Mouse (Mus musculus) myocyte (in vitro differentiated cells): ENCODE data around the gene Ppp1r13b. TPM values are rescaled to one million over a fixed set of nuclear protein-coding genes. Genes with fewer than 3 reads are reported as not detected.

ENCODE experiments used
- H3K27me3 ChIP-seq: one replicate; pipeline ENCODE4 v1.6.1; 2011; ENCODE audit not compliant: control insufficient read depth, insufficient read depth, insufficient read length
- H3K36me3 ChIP-seq: one replicate; pipeline ENCODE4 v1.6.1; 2011; ENCODE audit not compliant: control insufficient read depth, insufficient read depth
- H3K4me2 ChIP-seq: one replicate; pipeline ENCODE4 v1.6.1; 2011; ENCODE audit warnings: low read depth, control low read depth
- H3K4me3 ChIP-seq: one replicate; pipeline ENCODE4 v1.5.1; 2011; ENCODE audit warnings: mild to moderate bottlenecking, control low read depth, moderate library complexity
- H3K79me2 ChIP-seq: one replicate; pipeline ENCODE4 v1.6.1; 2011; ENCODE audit not compliant: control insufficient read depth, insufficient read depth
- H3ac ChIP-seq: one replicate; pipeline ENCODE4 v1.6.1; 2011; ENCODE audit not compliant: control insufficient read depth, insufficient read length
- CEBPB ChIP-seq: IDR thresholded peaks from 2 replicates; pipeline ENCODE4 v1.6.1; 2011; ENCODE audit warnings: mild to moderate bottlenecking, moderate library complexity; ENCODE audit not compliant: poor library complexity, insufficient read depth, severe bottlenecking
- E2F4 ChIP-seq: IDR thresholded peaks from one replicate; pipeline ENCODE4 v1.6.1; 2011; ENCODE audit warnings: mild to moderate bottlenecking, control low read depth, moderate library complexity; ENCODE audit not compliant: insufficient read depth
- MAX ChIP-seq: IDR thresholded peaks from one replicate; pipeline ENCODE4 v1.6.1; 2011; ENCODE audit warnings: low read depth, mild to moderate bottlenecking, control low read depth
- MYOD1 ChIP-seq, 3 experiments: IDR thresholded peaks; one replicate each; pipeline ENCODE4 v1.6.1; 2011; ENCODE audit warnings: control low read depth in 2 of 3, low read depth in 2 of 3, mild to moderate bottlenecking in 2 of 3, moderate library complexity in 1 of 3; ENCODE audit not compliant: insufficient read length in 2 of 3, control insufficient read depth in 1 of 3
- MYOG ChIP-seq, 3 experiments: IDR thresholded peaks; one replicate each; pipeline ENCODE4 v1.6.1; 2011; ENCODE audit warnings: control low read depth in 2 of 3, low read depth in 2 of 3, mild to moderate bottlenecking in 2 of 3; ENCODE audit not compliant: insufficient read length in 2 of 3, control insufficient read depth in 1 of 3, insufficient read depth in 1 of 3
- POLR2A ChIP-seq: IDR thresholded peaks from one replicate; pipeline ENCODE4 v1.6.1; 2011; ENCODE audit warnings: low read depth, mild to moderate bottlenecking, control low read depth, moderate library complexity; ENCODE audit not compliant: insufficient read length
- POLR2AphosphoS2 ChIP-seq: IDR thresholded peaks from one replicate; pipeline ENCODE4 v1.6.1; 2011; ENCODE audit warnings: low read depth, control low read depth; ENCODE audit not compliant: insufficient read length
- REST ChIP-seq: IDR thresholded peaks from one replicate; pipeline ENCODE4 v1.6.1; 2011; ENCODE audit warnings: mild to moderate bottlenecking, control low read depth, moderate library complexity; ENCODE audit not compliant: insufficient read depth, insufficient read length
- SRF ChIP-seq: IDR thresholded peaks from one replicate; pipeline ENCODE4 v1.6.1; 2011; ENCODE audit warnings: low read depth; ENCODE audit not compliant: control insufficient read depth, insufficient read length
- TCF12 ChIP-seq: IDR thresholded peaks from one replicate; pipeline ENCODE4 v1.6.1; 2011; ENCODE audit warnings: mild to moderate bottlenecking, control low read depth; ENCODE audit not compliant: poor library complexity, insufficient read depth, severe bottlenecking
- TCF3 ChIP-seq: IDR thresholded peaks from one replicate; pipeline ENCODE4 v1.6.1; 2011; ENCODE audit warnings: low read depth, control low read depth; ENCODE audit not compliant: insufficient read length
- polyA plus RNA-seq: library from polyadenylated mRNA; unstranded; fragments of >200 nt; fragmentation: generic; extraction: Trizol; gene quantifications from one replicate; pipeline ENCODE4 v1.2.1, GENCODE M21; 2012; ENCODE audit warnings: missing spikeins

Ppp1r13b gene
- polyA plus RNA-seq, 1 experiment: 7.4 TPM

- H3K4me3 ChIP-seq: no peak overlapping the region
- no peaks in the 10 kb centered on the region for H3K27me3 ChIP-seq
- peaks cover 38% of the 10 kb centered on the region for H3K36me3 ChIP-seq
- TF ChIP-seq MAX: no peak
- TF ChIP-seq CEBPB: no peak
- no peak for TF ChIP-seq SRF
- no peak for TF ChIP-seq POLR2A
- TF ChIP-seq POLR2AphosphoS2: no peak
- TF ChIP-seq MYOG (IDR thresholded peaks at IDR 0.05; ENCODE audit: control insufficient read depth in 1 of 3, insufficient read depth in 1 of 3, insufficient read length in 2 of 3, low read depth in 2 of 3): no peak
- no peak for TF ChIP-seq TCF12
- TF ChIP-seq REST: no peak
- TF ChIP-seq E2F4: no peak
- no peak for TF ChIP-seq MYOD1 (IDR thresholded peaks at IDR 0.05; ENCODE audit: control insufficient read depth in 1 of 3, insufficient read length in 2 of 3, low read depth in 2 of 3)
- TF ChIP-seq TCF3: no peak
- peaks cover 3% of the 10 kb centered on the region for H3K79me2 ChIP-seq
- no peak overlapping the region for H3K4me2 ChIP-seq
- H3ac ChIP-seq: no peak overlapping the region
These were observed 122.7 kb downstream of the Ppp1r13b start for GRCm38 (mm10) chr12:111785174-111785573.

GRCm38 (mm10) chr12:111779544-111779943 lies 128.4 kb downstream of the Ppp1r13b start:
- H3K79me2 ChIP-seq: peaks cover 26% of the 10 kb centered on the region
- H3K4me3 ChIP-seq: no peak overlapping the region
- no peak overlapping the region for H3K4me2 ChIP-seq
- TF ChIP-seq MYOG (IDR thresholded peaks at IDR 0.05; ENCODE audit: control insufficient read depth in 1 of 3, insufficient read depth in 1 of 3, insufficient read length in 2 of 3, low read depth in 2 of 3) (no peak), E2F4 (no peak), POLR2A (no peak), TCF12 (no peak), REST (no peak), MAX (no peak), MYOD1 (IDR thresholded peaks at IDR 0.05; ENCODE audit: control insufficient read depth in 1 of 3, insufficient read length in 2 of 3, low read depth in 2 of 3) (no peak), POLR2AphosphoS2 (no peak)
- H3K36me3 ChIP-seq: peaks cover 52% of the 10 kb centered on the region
- H3ac ChIP-seq: no peak overlapping the region
- H3K27me3 ChIP-seq: no peaks in the 10 kb centered on the region

Other genes with a start within 250 kb of the Ppp1r13b start
- gene Ckb, start 235.8 kb downstream of the Ppp1r13b start, polyA plus RNA-seq: 670 TPM
- gene Trmt61a, start 230.0 kb downstream of the Ppp1r13b start, polyA plus RNA-seq: 17.7 TPM
- gene Bag5, start 194.9 kb downstream of the Ppp1r13b start, polyA plus RNA-seq: 20.3 TPM
- gene Apopt1, start 194.8 kb downstream of the Ppp1r13b start, polyA plus RNA-seq: 54.6 TPM
- 252 TPM for gene Klc1, start 149.3 kb downstream of the Ppp1r13b start, polyA plus RNA-seq
- gene Xrcc3, start 94.2 kb downstream of the Ppp1r13b start, polyA plus RNA-seq: 4.9 TPM
- gene Zfyve21, start 93.9 kb downstream of the Ppp1r13b start, polyA plus RNA-seq: 77.7 TPM
- 645 TPM for gene Atp5mpl, start 58.9 kb upstream of the Ppp1r13b start, polyA plus RNA-seq
- gene Tdrd9, start 63.4 kb upstream of the Ppp1r13b start, polyA plus RNA-seq: 1.7 TPM
- gene Rd3l, start 73.2 kb upstream of the Ppp1r13b start, polyA plus RNA-seq: not detected
- gene Aspg, start 198.6 kb upstream of the Ppp1r13b start, polyA plus RNA-seq: 0.04 TPM
- gene Kif26a, start 238.1 kb upstream of the Ppp1r13b start, polyA plus RNA-seq: 0.02 TPM